Mouse (Mus musculus) lung, adult 18-20 months (tissue): Measurements from ENCODE around the gene Krtap5-3.
"Not testable (repeated sequence)": the region's sequence is repeated elsewhere in the genome, so short reads cannot be mapped to it uniquely, and the experiment has no call there.

ENCODE experiments used
- DNase-seq, 2 experiments: peaks; one replicate each; pipeline ENCODE4 v3.0.0; 2022; ENCODE audit warnings: mixed read lengths in 2 of 2

Gene Krtap5-3

DNA sequence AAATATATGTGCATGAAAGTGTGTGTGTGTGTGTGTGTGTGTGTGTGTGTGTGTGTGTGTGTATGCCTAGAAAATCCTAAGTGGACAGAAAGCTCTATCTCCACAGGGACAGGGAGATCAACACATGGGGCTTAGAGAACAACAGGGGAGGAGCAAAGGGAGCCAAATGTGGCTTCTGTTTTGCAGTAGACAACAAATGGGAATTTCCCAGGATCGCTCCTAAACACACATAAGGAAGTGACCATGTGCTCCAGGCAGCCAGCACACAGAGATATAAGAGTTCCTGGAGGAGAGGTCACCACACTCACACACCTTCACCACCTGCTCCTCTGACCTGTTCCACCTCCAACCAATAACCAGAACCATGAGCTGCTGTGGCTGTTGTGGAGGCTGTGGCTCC lies at the start of gene Krtap5-3:
Gene Krtap5-3, plus strand, starts transcription at position 301 of the 400 bp plus-strand sequence.
- no peak for DNase-seq

DNA sequence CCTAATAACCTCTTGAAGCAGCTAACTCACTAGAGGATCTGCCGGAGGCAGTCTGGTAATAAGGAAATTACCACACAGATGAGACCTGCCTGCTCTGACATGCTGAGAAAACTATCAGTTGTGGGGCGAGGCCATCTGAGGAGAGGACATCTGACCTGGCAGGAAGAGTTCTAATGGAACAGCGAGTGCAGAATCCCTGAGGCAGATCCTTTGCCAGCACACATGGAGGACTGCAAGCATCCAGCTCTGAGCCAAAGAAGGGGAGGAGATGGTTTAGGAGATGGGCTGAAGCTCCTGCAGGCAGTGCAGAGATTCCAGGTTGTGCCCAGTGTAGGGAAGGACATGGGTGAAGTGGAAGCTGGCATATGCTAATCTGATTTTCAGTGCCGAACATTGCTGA lies 49.0 kb upstream of the Krtap5-3 start:
- no peak for DNase-seq

DNA sequence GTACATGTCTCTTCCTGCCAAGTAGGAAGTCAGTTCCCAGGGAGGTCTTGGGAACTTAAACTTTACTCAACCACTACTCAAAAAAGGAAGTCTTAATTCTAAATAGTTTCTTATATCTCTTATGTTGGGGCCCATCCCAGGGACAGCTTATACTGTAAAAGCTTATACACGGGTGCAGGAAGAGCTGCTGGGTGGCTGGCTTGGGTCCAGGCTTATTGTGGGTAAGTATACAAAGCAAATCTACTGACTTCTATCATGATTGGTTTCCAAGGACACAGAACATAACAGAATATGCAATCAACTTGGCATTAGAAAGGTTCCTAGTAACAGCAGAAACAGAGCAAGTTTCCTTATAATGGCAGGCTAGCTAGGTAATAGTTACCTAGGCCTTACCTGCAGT lies 45.9 kb upstream of the Krtap5-3 start:
- DNase-seq: peak in 1 of 2 experiments; percentile 11

DNA sequence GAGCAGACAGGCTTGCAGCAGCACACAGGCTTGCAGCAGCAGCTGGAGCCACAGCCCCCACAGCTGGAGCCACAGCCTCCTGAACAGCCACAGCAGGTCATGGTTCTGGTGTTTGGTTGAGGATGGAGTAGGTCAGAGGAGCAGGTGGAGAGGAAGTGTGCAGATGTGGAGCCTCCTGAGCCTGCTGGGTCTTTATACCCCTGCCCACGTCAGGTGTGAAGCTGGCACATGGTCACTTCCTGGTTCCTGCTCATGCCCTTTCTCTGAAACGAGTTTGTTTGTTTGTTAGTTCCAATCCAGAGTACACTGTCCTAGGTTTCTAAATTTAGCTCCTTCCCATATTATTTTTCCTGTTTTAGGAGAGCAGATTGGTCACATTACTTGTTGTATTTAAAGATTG lies 44.2 kb upstream of the Krtap5-3 start, which contains the start of gene Gm29735:
Gene Gm29735, minus strand, starts transcription at position 101 of the 400 bp plus-strand sequence.
- DNase-seq: not testable (repeated sequence)

DNA sequence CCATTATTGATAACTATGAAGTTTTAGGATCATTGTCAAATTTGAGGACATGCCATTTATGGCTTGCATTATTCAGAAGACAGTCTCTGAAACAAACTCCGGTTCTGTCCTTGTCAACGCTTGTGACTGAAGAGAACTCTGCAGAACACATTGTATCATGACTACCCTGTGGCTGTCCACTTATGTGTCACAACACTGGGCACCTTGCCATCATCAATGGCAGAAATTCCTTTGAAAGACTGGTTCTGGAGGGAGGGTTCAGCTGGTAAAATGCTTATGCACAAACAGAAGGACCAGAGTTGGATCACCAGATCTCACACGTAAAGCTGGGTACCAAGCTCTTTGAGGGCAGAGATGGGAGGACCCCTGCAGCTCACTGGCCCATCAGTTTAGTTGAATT lies 41.8 kb upstream of the Krtap5-3 start:
- DNase-seq: no peak

DNA sequence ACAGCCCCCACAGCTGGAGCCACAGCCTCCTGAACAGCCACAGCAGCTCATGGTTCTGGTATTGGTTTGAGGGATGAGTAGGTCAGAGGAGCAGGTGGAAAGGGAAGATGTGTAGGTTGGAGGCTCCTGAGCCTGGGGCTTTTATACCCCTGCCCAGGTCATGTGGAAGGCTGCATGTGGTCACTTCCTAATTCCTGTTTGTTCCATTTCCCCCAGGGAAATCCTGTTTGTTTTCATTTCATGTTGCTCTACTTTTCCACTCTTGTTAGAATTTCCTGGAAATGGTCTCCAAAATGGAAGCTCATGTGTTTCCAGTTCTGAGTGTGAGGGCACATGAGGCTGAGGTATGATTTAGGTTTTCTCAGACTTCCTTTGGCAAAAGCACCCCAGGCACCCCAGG lies 35.5 kb upstream of the Krtap5-3 start, which contains the start of gene Gm4553:
Gene Gm4553, minus strand, starts transcription at position 101 of the 400 bp plus-strand sequence.
- DNase-seq: not testable (repeated sequence)

DNA sequence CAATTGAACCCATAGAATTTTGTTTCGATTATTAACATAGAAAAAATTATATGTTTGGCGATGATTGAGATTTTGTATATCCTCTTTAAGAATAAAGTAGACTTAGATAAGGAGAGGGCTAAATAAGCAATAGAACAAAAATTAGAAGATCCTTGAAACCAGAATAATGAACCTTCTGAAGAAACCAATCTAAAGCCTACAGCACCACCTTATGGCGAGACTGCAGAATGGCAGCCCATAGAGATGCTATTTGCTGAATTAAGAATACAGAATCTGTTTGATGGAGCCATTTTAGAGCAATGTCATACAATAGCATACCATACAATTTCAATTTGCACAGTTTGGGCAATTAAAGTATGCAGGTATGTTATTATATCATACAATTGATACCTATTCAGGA lies 31.3 kb upstream of the Krtap5-3 start:
- no peak for DNase-seq

DNA sequence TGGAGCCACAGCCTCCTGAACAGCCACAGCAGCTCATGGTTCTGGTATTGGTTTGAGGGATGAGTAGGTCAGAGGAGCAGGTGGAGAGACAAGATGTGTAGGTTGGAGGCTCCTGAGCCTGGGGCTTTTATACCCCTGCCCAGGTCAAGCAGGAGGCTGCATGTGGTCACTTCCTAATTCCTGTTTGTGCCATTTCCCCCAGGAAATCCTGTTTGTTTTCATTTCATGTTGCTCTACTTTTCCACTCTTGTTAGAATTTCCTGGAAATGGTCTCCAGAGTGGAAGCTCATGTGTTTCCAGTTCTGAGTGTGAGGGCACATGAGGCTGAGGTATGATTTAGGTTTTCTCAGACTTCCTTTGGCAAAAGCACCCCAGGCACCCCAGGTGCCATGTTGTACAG lies 25.3 kb upstream of the Krtap5-3 start, which contains the start of gene Krtap5-2:
Gene Krtap5-2, minus strand, starts transcription at position 101 of the 400 bp plus-strand sequence.
- not testable (repeated sequence) for DNase-seq

DNA sequence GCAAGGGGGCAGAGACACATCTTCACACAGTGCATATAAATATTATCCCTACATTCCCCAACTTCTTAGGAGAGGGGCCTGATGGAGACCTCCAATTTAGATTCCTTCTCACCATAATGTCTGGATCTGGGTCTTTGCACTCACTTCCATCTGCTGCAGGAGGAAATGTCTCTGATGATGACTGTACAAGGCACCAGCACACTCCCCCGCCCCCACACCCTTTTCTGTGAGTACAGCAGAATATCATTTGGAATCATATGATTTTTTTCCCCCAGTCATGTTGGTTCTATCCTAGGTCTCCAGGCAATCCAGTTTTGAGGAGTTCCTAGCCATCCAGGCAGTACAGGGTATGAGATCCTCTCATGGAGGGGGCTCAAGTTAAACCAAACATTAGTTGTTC lies 22.5 kb upstream of the Krtap5-3 start:
- no peak for DNase-seq

DNA sequence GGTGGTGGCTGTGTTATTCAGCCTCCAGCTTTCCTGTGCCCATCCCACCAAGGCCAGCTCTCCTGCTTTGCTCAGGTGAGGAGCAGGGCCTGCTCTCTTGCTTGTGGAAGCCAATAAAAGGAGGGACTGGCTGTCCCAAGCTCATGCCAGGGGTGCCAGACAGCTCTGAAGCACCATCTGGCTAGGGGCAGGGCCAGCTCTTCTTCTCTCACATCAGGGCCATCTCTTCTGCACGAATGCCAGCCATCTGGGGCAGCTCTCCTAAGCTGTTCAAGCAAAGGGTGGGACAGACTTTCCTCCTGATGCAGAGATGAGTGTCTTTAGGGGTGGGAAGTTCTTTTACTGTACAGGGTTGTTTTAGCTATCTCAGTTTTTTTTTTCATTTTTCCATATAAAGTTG lies 20.1 kb upstream of the Krtap5-3 start:
- DNase-seq: no peak

DNA sequence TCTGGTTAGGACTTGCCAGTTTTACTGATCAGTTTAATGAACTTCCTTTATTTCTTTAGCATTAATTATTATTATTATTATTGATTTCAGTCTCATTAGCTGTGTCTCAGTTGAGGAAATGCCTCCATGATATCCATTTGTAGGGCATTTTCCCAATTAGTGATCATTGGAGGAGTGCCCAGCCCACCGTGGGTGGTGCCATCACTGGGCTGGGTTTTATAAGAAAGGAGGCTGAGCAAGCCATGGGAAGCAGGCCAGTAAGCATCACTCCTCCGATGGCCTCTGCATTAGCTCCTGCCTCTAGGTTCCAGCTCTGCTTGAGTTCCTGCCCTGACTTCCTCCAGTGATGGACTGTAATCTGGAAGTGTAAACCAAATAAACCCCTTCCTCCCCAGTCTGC lies 13.0 kb upstream of the Krtap5-3 start:
- no peak for DNase-seq

DNA sequence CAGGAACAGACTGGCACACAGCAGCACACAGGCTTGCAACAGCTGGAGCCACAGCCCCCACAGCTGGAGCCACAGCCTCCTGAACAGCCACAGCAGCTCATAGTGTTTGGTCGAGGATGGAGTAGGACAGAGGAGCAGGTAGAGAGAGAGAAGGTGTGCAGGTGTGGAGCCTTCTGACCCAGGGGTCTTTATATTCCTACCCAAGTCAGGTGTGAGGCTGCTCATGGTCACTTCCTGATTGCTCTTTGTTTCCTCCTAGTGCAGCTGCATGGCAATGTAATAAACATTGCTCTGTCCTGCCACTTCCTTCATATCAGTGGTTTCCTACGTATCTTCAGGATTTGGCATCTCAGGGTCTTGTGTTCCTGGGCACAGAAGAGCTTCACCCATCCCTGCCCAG lies 10.9 kb upstream of the Krtap5-3 start, which contains the start of gene Gm10153:
Gene Gm10153, minus strand, starts transcription at position 101 of the 400 bp plus-strand sequence.
- no peak for DNase-seq

DNA sequence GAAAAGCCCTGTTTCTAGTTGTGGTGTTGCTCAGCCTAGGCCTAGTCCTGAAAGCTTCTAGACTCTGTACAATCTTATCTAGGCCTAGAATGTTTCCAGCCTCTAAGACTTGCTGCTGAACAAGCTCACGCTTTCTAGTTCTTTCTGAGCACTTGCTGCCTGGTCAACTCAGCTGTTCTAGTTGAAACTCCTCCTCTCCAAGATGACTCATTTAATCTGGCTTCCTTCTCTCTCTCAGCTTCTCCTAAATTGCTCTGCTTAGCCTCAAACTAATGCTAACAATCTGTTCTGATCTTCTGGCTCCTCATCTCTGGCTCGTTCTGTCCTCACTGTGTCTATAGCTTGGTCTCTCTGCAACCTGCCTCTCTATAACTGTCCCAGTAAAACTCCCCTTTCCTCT lies 2.4 kb upstream of the Krtap5-3 start:
- no peak for DNase-seq

DNA sequence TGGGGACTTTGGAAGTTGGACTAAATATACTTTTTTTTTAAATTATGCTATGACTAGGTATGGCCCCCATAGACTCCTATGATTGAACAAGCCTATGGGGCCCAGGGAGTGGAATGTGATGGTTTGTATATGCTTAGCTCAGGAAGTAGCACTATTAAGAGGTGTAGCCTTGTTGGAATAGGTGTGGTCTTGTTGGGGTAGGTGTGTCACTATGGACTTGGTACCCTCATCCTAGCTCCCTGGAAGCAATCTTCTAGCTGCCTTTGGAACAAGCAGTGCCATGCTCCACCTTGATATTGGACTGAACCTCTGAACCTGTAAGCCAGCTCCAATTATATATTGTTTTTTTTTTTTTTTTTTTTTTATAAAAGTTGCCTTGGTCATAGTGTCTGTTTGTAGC lies 4.3 kb downstream of the Krtap5-3 start:
- no peak for DNase-seq

DNA sequence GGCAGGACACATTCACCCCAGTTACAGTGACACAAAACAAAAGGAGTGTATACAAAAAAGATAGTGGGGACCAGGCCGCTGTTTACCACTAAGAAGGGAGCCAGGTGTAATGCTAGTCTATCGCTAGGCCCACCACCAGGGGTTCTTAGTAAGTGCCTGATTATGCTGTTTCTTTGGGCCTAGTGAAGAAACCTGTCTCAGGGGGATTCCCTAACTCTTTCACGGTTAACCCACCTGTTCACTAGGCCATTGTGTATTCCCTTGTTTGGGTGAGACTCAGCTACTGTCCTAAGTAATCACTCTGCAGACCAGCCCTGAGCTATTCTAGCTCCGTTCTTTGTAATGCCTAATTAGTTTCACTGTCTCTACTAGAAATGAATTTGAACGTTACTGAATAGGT lies 5.7 kb downstream of the Krtap5-3 start:
- DNase-seq: not testable (repeated sequence)

DNA sequence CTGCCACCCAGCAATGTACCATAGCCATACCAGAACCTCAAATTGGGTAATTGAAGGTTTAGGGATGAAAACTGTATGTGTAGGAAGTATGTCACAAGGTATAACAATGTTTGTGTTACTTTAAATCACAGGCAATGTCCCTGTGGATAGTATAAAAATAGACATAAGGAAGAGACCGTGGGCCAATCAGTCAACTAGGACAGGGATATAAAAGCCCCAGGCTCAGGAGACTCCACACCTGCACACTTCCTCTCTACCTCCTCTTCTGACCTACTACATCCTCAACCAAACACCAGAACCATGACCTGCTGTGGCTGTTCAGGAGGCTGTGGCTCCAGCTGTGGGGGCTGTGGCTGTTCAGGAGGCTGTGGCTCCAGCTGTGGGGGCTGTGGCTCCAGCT lies 10.4 kb downstream of the Krtap5-3 start, which contains the start of gene Gm7579:
Gene Gm7579, plus strand, starts transcription at position 301 of the 400 bp plus-strand sequence.
- no peak for DNase-seq

DNA sequence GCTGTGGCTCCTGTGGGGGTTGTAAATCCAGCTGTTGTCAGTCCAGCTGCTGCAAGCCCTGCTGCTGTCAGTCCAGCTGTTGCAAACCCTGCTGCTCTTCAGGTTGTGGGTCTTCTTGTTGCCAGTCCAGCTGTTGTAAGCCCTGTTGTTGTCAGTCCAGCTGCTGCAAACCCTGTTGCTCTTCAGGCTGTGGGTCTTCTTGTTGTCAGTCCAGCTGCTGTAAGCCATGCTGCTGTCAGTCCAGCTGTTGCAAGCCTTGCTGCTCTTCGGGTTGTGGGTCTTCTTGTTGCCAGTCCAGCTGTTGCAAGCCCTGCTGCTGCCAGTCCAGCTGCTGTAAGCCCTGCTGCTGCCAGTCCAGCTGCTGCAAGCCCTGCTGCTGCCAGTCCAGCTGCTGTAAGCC lies 11.0 kb downstream of the Krtap5-3 start:
- DNase-seq: not testable (repeated sequence)

DNA sequence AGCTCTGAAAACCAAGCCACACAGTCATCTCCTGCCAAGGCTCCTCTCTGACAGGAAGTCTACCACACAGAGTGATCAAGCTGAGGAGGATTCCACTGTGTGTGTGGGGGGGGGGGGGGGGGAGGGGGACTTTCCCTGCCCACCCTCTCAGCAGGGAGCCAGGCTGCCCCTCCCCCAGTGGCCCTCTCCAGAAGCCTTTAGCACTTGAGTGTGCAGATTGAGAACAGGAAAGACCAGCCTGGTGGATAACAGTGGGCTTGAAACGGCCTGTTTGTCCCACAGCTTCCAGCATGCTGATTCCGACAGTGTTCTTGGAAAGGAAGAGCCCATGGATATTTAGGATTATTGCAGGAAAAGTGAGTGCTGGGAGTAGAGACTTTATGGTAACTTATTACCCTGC lies 23.4 kb downstream of the Krtap5-3 start:
- no peak for DNase-seq

DNA sequence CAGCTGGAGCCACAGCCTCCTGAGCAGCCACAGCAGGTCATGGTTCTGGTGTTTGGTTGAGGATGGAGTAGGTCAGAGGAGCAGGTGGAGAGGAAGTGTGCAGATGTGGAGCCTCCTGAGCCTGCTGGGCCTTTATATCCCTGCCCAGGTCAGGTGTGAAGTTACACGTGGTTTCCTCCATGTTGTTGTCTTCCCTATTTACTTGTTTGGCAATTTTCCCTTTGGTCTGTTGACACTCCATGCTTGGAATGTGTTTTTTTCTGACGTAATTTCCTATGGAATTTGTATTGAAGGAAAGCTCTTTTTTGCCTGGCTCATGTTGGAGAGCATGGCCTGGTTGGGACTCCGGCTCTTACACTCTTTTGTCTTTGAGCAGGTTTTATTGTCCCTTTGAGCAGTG lies 28.7 kb downstream of the Krtap5-3 start, which contains the start of gene Krtap5-5:
Gene Krtap5-5, minus strand, starts transcription at position 101 of the 400 bp plus-strand sequence.
- DNase-seq: not testable (repeated sequence)

DNA sequence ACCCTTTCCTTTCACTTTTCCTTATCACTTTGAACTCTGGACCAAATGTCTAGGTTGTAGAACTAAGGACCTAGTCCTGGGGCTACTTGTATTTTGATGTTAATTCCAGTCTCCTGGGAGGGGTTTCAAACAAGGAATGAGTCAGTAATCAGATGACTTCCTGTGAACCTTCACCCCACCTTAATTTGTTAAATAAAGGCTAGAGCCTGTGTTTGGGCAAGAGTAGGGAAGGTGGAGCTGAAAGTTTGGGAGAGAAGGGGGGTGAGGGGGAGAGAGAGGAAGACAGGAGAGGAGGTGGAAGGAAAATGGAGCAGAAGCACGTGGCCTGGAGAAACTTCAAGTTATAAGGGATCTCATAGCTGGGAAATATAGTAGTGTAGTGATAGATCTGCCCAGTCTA lies 30.4 kb downstream of the Krtap5-3 start:
- no peak for DNase-seq

DNA sequence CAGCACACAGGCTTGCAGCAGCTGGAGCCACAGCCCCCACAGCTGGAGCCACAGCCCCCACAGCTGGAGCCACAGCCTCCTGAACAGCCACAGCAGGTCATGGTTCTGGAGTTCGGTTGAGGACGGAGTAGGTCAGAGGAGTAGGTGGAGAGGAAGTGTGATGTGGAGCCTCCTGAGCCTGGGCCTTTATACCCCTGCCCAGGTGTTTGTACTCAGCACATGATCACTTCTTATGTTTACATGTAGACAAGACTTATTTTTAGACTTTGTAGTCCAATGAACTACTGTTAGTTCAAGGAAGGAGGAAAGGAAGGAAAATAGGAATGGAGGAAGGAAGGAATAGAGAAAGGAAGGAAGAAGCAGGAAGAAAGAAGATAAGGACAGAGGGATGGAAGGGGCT lies 39.8 kb downstream of the Krtap5-3 start, which contains the start of gene Gm40460:
Gene Gm40460, minus strand, starts transcription at position 101 of the 400 bp plus-strand sequence.
- DNase-seq: no peak

DNA sequence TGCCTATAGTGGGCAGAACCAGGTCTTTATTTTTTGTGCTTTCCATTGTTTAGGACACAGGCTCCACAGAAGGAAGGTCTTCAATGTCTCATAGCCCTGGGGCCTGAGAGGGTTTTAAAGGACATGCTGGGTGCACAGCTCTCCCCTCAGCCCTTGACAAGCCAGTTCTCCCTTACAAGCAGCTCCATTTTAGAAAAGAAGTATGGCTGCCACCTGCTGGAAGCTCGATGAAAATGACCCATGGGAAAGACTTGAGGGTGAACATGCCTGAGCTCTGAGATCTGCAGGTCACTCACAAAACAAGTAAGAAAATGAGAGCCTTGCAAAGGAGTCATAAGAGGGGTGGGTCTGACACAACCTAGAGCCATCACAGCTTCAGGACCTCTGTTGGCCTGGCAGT lies 48.7 kb downstream of the Krtap5-3 start:
- DNase-seq: peak; percentile 20 to 47
